Mouse (Mus musculus): ENCODE measurements around the gene Psmb7.

The Psmb7 gene

DNA sequence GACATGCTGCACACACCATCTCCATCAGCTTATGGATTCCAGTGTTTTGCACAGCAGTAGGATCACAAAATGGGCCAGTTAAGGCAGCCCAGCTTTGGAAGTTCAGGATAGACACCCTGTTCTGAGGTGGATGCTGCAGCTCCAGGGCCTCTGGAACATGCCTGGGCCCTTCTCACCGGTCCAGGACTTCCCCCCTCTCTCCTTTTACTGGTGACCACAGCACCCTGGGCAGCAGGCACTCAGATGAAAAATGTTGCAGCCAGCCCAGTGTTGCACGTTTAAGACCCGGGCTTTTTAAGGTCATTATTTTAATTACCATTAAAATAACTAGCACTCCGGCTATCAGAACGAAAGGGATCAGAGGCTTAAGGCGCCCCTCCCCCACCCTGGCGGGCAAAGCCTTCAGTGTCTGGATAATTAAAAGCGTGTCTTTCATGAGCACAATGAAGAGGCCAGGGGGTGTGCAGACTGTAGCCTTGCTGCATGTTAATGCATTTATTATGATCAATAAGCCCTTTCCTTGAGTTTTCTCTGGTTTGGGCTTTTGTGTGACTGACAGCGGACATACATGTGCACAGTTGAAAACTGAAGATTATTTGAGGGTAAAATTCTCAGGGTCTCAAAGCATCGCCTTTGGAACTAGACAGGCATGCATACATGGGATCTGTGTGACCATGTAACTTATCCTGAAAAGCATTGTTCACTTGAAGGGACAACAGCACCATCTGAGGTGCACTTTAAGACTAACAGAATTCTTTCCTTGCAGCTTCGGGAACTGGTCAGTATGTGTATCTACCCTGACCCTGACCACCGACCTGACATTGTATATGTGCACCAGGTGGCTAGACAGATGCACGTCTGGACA lies 59.1 kb downstream of the Psmb7 start:
- TF ChIP-seq GATA4 (IDR thresholded peaks at IDR 0.05; ENCODE audit: insufficient replicate concordance, low read length), result no peak

DNA sequence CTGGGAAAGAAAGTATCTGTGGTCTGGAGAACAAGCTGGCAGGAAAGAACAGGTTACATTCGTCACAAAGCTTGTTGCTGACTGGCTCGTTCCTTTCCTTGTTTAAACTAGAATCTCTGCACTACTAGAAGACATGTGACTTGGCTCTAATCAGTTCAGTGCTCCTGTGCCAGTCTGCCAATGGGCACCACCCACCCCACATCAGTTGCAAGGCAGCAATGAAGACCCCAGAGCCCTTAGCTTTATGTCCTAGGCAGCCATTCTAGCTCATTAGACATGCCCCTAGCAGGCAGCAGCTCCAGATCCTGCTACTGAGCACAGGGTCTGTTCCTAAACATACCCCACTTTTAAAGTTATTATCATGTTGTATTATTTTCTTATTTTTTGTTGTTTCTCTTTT lies 59.9 kb downstream of the Psmb7 start:
- TF ChIP-seq GATA4 (IDR thresholded peaks at IDR 0.05; ENCODE audit: insufficient replicate concordance, low read length), result no peak

DNA sequence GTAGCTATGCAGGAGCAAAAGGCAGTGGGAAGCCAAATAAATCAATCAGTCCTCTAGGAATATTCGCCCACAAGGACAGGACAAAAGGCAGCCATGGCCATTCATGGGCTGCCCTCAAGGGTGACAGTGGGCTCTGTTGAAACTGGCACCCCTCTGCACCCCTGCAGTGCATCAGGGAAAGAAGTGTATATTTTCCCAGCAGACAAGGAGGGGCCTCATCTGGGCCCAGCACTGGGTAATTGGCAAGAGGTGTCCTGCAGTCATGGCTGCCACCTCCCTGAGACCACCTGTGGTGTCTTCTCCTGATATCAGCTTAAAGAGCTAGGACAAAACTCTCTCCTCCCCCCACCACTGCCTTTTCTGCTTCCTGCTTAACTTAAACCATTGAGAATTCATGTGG lies 64.4 kb downstream of the Psmb7 start:
- no peak for TF ChIP-seq GATA4 (IDR thresholded peaks at IDR 0.05; ENCODE audit: insufficient replicate concordance, low read length)

DNA sequence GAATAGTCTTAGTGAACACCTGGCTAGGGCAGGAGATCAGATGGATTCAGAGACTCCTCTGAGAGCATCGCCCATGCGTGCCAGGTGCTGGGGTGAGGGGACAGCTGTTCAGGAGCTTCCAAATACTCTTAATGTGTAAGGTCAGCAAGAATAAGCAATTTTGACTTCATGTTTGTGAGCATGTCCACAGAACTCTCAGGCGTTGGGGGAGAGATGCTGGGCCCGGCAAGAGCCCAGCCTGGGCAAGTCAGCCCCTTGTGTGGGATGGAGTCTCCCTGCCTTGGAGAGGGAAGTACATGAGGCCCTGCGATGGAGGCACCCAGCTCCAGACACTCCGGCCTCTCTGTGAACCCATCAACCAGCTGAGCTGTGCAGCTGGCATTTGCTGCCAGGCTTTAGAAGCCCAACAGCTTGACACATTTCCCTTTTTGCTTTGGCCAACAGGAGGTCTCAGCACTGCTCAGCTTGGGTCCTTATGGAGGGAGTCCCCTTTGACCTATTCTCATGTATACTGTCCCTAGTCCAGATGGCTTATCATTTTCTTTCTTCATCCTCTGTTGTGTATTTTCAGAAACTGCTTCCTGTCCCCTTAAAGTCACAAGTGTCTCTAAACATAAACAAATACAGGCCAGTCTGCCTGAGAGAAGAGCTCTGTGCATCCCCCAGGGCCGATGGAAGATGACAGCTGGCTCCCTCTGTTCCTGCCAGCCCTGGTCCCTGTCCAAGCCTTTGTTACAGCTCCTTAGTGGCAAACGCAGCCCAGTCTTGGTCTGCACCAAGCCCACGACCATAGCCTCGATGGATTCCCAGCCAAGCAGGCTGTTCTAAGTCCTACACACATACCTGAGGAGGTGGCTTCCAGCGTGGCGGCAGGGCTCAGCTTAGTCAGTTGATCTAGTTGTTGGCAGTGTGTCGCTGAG lies 65.0 kb downstream of the Psmb7 start:
- TF ChIP-seq GATA4 (IDR thresholded peaks at IDR 0.05; ENCODE audit: insufficient replicate concordance, low read length), result no peak

DNA sequence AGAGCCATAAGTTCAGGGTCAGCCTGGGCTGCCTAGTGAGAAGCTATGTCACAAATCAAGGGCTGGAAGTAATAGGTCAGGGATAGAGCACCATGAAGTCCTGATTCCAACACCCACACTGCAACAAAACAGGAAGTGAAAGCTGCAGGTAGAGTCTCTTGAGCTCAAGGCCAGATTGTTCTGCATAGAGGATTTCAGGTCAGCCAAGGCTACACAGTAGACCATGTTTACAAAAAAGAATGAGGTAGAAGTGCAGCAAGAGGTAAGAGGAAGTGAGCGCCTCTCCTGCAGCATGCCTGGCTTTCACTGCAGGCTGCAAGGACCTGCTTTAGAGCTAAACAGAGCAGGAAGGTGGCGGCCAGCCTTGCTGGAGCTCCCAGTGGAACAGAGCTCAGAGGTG lies 69.2 kb downstream of the Psmb7 start:
- no peak for TF ChIP-seq GATA4 (IDR thresholded peaks at IDR 0.05; ENCODE audit: insufficient replicate concordance, low read length)

DNA sequence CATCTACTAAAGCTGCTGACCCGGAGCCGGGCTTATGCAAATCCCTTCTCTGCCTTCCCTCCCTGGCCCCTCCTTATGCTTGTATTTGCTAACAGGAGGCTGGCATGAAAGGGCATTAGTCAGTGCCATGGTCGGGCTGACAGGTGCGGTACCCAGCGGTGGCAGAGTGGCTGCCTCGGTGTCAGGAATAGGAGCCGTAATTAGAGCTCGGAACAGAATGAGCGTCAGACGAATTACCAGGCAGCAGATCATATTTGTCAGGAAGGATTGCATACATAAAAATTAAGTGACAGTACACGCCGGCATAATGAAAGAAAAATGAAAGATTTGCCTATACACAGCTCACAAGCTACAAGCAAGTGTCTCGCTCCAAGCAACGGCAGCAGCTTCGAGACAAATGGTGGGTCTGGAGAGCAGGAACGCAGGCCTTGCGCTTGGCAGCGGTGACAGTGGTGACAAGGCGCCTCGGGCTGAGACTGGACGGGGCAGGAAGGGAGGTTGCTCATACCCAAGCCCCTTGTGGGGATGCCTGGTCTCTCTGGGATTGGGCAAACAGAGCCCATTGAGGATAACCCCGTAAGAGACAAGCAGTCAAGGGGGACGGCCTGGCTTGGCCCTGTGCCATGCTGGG lies 71.8 kb downstream of the Psmb7 start:
- no peak for TF ChIP-seq GATA4 (IDR thresholded peaks at IDR 0.05; ENCODE audit: insufficient replicate concordance, low read length)

DNA sequence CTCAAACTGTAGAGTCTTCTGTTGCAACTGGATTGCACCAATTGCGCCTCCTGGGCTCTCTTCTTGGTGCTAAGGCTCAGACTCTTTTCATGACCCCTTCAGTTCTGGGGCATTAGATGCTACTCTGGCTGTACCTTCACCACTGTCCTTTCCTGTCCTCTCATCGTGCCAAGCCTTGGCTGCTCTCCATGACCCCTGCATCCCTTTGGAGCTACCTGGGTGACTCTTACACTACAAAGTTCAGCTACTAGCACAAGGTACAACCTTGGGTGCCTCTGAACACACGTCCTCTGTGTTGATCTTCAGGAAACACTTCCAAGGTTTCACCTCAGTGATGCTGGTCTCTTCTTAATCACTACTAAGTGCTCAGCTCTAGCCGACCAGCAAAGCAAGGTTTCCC lies 81.3 kb downstream of the Psmb7 start:
- TF ChIP-seq GATA4 (IDR thresholded peaks at IDR 0.05; ENCODE audit: insufficient replicate concordance, low read length), result no peak

DNA sequence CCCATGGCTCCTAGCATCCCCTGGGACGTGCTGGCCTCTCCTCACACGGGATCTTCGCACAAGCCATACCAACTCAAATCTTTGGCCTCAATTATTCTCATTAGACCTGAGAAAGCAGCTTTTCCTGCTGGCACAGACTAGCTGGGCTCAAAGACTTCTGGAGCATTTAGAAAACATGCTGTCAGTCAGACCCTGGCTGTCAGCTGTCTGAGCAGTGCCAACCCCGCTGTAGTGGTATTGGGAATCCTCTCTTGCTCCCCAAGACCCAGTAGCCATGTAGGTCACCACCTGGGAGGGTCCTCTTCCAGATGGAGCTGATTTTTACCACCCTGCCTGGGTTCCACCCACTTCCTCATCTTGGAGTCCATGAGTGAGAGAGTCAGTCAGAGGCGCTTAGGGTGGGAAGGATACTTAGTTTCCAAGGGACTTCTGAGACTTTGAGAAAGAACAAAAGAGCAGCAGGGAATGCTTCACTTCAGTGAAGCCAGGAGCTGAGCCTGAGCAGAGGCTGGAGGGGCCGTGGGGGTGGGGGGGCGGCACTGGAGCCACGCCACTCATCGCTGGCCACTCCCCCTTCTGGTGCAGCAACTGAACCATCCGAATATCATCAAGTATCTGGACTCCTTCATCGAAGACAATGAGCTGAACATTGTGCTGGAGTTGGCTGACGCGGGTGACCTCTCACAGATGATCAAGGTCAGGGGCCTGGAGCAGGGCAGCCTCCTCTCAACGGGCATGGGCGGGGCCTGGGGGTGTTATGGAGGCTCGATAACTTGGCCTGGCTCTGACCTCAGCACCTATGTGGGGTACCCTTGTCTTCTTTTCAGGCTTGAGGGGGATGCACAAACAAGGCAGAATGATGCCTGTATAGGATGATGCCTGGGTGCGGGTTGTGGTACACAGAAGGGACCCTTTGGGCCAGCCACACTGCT lies 83.3 kb downstream of the Psmb7 start:
- no peak for TF ChIP-seq GATA4 (IDR thresholded peaks at IDR 0.05; ENCODE audit: insufficient replicate concordance, low read length)

DNA sequence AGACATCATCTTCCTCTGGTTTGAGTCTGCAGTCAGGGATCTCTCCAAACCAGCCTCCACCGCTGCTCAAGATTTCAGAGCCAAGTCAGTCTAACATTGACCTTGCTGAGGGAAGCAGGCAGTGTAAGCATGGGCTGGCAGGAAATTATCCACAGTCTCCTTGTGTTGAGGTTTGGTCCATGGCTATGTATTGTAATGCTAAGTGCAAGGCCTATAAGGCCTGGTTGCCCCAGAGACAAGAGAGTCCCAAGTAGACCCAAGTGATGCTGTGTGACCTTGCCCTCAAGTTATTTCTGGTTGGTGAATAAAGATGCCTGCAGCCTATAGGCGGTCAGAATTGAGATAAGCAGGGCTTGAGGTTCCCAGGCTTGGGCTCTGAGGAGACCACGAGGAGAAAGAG lies 87.2 kb downstream of the Psmb7 start:
- TF ChIP-seq GATA4 (IDR thresholded peaks at IDR 0.05; ENCODE audit: insufficient replicate concordance, low read length), result no peak

DNA sequence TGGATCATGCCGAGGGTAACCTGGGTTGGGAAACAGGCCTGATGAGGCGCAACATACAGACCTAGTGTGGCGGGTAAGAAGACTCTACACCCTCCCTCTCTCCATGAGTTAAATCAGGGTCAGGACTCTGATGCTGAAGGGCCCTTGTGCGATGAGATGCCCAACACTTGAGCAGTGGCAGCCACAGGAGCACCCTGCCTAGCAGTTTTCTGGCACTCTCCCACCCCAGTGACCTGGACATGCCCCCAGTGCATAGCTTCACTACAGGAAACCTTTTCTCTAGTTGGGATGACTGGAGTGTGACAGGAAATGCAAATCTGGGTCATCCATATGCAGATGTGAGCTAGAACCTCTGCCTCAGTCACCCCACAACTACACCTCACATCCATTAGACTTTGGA lies 88.2 kb downstream of the Psmb7 start:
- no peak for TF ChIP-seq GATA4 (IDR thresholded peaks at IDR 0.05; ENCODE audit: insufficient replicate concordance, low read length)

DNA sequence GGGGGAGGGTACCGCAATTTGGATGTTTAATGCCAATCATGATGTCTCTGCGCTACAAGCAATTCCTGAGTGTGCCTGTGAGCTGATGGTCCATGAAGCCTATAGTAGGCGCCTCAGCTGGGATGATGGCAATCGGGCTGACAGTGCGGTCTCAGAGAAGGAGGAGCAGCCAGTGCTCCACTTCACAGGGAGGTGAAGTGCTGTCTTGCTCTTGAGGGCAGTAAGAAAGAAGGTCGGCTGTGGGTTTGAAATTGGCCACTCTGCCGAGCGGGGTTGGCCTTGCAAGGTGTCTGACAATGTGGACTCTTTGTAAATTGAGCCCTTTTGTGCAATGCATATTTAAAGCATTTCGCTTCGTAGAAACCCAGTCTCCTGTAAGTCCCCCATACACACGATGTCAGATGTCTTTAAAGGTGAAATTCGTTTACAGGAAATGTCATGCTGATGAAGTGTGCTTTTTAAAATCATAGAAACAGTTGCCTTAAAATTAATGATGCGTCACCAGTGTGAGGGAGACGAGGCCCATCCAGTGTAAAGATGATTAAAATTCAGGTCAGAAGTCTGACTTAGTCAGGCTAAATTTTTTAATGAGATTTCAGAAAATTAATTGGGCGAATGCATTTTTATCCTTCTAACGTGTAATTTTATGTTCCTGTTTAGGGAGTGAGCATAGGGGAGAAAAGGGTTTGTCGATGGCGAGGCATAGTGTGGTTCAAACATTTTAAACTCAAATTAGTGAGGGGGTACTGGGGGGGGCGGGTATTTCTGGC lies 89.5 kb downstream of the Psmb7 start:
- TF ChIP-seq GATA4 (IDR thresholded peaks at IDR 0.05; ENCODE audit: insufficient replicate concordance, low read length), result no peak

DNA sequence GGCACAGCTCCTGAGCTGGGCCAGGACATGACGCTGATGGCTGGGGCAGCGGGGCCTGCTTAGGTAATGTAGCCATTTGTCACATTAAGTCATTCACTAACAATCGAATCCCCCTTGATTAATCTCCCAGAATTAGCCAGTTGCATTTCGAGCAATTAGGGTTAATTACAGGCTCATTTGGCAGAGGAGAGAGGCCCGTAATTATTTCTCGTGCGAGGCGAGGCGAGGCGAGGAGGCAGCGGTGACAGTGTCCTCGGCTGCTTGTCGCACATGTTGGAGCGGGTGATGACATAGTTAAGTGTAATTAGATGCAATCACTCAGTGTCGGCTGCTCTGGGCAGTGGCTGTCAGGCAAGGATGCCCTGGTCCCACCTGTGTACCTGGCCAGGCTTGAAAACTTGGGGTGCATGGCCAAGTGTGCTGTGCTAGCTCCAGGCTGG lies 91.9 kb downstream of the Psmb7 start:
- TF ChIP-seq GATA4 (IDR thresholded peaks at IDR 0.05; ENCODE audit: insufficient replicate concordance, low read length), result no peak

DNA sequence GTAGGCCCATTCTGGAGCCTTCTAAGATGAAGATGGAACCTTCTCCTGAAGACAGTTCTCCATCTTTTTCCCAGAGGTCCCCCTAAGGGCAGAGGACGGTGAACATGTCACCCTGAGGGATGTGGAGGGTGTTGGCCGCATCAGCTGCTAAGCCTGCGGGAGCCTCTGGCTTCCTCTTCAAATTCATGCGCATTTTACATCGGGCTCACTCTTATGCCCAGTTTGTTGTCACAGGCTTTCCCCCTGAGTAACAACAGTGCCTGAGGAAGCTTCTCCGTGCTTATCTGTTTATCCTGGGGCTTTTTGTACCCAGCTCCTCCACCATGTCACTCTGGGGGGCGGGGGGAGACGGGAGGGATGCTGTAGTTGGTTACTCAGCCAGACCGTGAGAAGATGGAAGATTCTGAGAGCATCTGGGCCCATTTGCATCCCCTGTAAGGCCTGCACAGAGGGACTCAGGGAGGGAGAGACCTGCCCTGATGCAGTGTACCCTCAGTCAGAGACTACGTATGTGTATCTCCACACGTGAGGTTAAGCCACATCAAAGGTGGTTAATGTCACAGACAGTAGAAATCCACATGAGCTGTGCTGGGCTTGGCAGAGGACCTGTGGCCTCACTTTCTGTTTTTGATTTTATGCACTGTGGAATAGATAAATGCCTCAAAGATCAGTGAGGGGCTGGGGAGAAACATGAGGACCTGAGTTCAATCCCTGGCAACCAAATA lies 95.9 kb downstream of the Psmb7 start:
- no peak for TF ChIP-seq GATA4 (IDR thresholded peaks at IDR 0.05; ENCODE audit: insufficient replicate concordance, low read length)

Measured in liver, adult (tissue).